Comparison of ENCODE assay signal across 9 mouse cellular contexts in the genomic region with DNA sequence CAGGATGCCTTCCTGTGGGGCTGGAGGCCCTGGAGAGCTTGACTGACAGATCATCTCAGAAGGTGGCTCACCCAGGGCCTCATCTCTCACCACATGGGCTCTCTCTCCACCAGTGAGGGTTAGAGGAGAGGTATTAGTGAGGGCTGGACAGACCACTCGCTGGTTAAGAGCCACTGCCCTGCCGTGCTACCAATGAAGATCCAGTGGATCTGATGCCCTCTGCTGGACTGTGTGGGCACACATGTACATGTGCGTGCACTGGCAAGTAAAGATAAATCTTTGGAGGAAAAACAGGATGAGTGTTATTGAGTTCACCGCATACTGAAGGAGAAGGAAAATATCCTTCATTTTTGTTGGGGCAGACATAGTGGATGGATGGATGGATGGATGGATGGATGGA. TPM values are rescaled to one million over a fixed set of nuclear protein-coding genes. Genes with fewer than 3 reads are reported as not detected.
A peak's percentile ranks its signal among the peaks of the same experiment; 100 is the strongest.
DNase-seq lines count a peak whose midpoint lies in the region; ATAC-seq and TF ChIP-seq lines count a peak whose summit lies in the region.
"Had no signal": no experiment of that assay in that cellular context is flagged by ENCODE, and none has a peak within 500 bp of the region (broad histone marks: within the 10 kb centered on the region; RNA-seq: fewer than 3 reads in every experiment).

No protein-coding gene starts in this region.

- no peak overlapping the region for H3K4me3 ChIP-seq in hindbrain, embryonic 14.5 days (replicated peaks; ENCODE audit: low read length)
- H3K4me3 ChIP-seq in liver, embryonic 14.5 days (ENCODE audit: insufficient read depth in 1 of 2, low read depth in 2 of 2, low read length in 2 of 2) = no peak overlapping the region
- H3K4me3 ChIP-seq: lung, embryonic 15.5 days had no signal

- H3K27me3 ChIP-seq in hindbrain, embryonic 14.5 days (ENCODE audit: control insufficient read depth, insufficient read depth, low read length) = peaks cover 7% of the 10 kb centered on the region; the same call in 1 of the 2 replicates
- peaks cover 3% of the 10 kb centered on the region for H3K27me3 ChIP-seq in liver, embryonic 14.5 days (ENCODE audit: control insufficient read depth, insufficient read depth, low read length)

- 49% methylated on average over 4 of the region's 4 CpGs for WGBS in hindbrain, embryonic 14.5 days
- 28% methylated on average over 4 of the region's 4 CpGs for WGBS in liver, embryonic 14.5 days (ENCODE audit: insufficient replicate concordance)

- no peak overlapping the region for H3K27ac ChIP-seq in hindbrain, embryonic 14.5 days
- no peak overlapping the region for H3K27ac ChIP-seq in liver, embryonic 14.5 days
- H3K27ac ChIP-seq: lung, embryonic 15.5 days had no signal

- no peak for ATAC-seq in CD4-positive, CD25-positive, alpha-beta regulatory T cell, adult 4 months
- peak; percentile 65; the same call in 1 of the 2 replicates for ATAC-seq in hindbrain, embryonic 14.5 days (ENCODE audit: low FRiP score)
- ATAC-seq in liver, embryonic 14.5 days (ENCODE audit: insufficient read depth) = no peak

- H3K4me1 ChIP-seq in hindbrain, embryonic 14.5 days (replicated peaks; ENCODE audit: control insufficient read depth, insufficient read depth, low read length) = no peaks in the 10 kb centered on the region
- no peaks in the 10 kb centered on the region for H3K4me1 ChIP-seq in liver, embryonic 14.5 days (replicated peaks; ENCODE audit: control insufficient read depth in 2 of 2, insufficient read depth in 2 of 2, low read length in 1 of 2)

- no peak overlapping the region for H3K9ac ChIP-seq in hindbrain, embryonic 14.5 days
- H3K9ac ChIP-seq in liver, embryonic 14.5 days (replicated peaks) = no peak overlapping the region
- H3K9ac ChIP-seq: lung, embryonic 15.5 days had no signal

- peak; percentile 36 for DNase-seq in CD4-positive, CD25-positive, alpha-beta regulatory T cell, adult 2 months (ENCODE audit: low read depth, low spot score)
- peak; percentile 10 for DNase-seq in ovary, postnatal 10 days (ENCODE audit: low spot score)
- no peak for DNase-seq in ovary, adult 18-20 months (ENCODE audit: low spot score)
- peak; percentile 77 to 83 for DNase-seq in cerebellum, postnatal 36 days
- DNase-seq in hindbrain, embryonic 14.5 days (ENCODE audit: low spot score) = peak; percentile 69
- DNase-seq in liver, embryonic 14.5 days (ENCODE audit: low read depth in 3 of 3, low spot score in 3 of 3) = no peak
- DNase-seq in right cerebral cortex, adult 2 months (ENCODE audit: low spot score in 2 of 2) = peak; percentile 56 to 69

- no peaks in the 10 kb centered on the region for H3K9me3 ChIP-seq in hindbrain, embryonic 14.5 days (ENCODE audit: control insufficient read depth, low read length)
- H3K9me3 ChIP-seq in liver, embryonic 14.5 days (ENCODE audit: control insufficient read depth, low read length) = no peaks in the 10 kb centered on the region
- H3K9me3 ChIP-seq: lung, embryonic 15.5 days had no signal

- TF ChIP-seq EP300 in liver, embryonic 14.5 days (IDR thresholded peaks at IDR 0.05; ENCODE audit: low read depth) = no peak

- no peaks in the 10 kb centered on the region for H3K36me3 ChIP-seq in hindbrain, embryonic 14.5 days (replicated peaks; ENCODE audit: control insufficient read depth, insufficient read depth)
- no peaks in the 10 kb centered on the region for H3K36me3 ChIP-seq in liver, embryonic 14.5 days (replicated peaks; ENCODE audit: control insufficient read depth, insufficient read depth, low read depth)
- H3K36me3 ChIP-seq: lung, embryonic 15.5 days had no signal

- TF ChIP-seq CTCF in liver, embryonic 14.5 days (IDR thresholded peaks at IDR 0.05; ENCODE audit: low read depth) = peak; percentile 66

- H3K4me2 ChIP-seq in hindbrain, embryonic 14.5 days (replicated peaks) = no peak overlapping the region
- no peak overlapping the region for H3K4me2 ChIP-seq in liver, embryonic 14.5 days (ENCODE audit: low read depth)
- H3K4me2 ChIP-seq: lung, embryonic 15.5 days had no signal

RNA-seq across cellular contexts. Expression of a gene that starts 52.6 kb away (rescaled TPM):
- 10 to 100 TPM; 36.3 to 38.5 TPM for polyA plus RNA-seq in CD4-positive, CD25-positive, alpha-beta regulatory T cell, adult 4 months (2017; shearing (Covaris generic))
- 36.0 and 36.3 TPM in 2 replicates for polyA plus RNA-seq in hindbrain, embryonic 14.5 days (2014; fragmentation: Nextera tagmentation; extraction: Ambion mirVana)
- polyA plus RNA-seq in liver, embryonic 14.5 days (2012; rRNA removed) = 15.3 and 20.6 TPM in 2 replicates
- 81.1 and 87.6 TPM in 2 replicates for polyA plus RNA-seq in liver, embryonic 14.5 days (2014; fragmentation: Nextera tagmentation; extraction: Ambion mirVana)

RNA-seq across cellular contexts. Expression of a gene that starts 52.8 kb away (rescaled TPM):
- 1 to 10 TPM; 2.9 to 8.8 TPM for polyA plus RNA-seq in CD4-positive, CD25-positive, alpha-beta regulatory T cell, adult 4 months (2017; shearing (Covaris generic))
- polyA plus RNA-seq in hindbrain, embryonic 14.5 days (2014; fragmentation: Nextera tagmentation; extraction: Ambion mirVana) = 8.6 and 9.7 TPM in 2 replicates
- 19.4 and 21.3 TPM in 2 replicates for polyA plus RNA-seq in liver, embryonic 14.5 days (2012; rRNA removed)
- 27.4 and 28.9 TPM in 2 replicates for polyA plus RNA-seq in liver, embryonic 14.5 days (2014; fragmentation: Nextera tagmentation; extraction: Ambion mirVana)

Comparison
In these comparisons a context has a peak if more than half of its experiments do, and no peak if none do; other contexts are left out.
1. DNase-seq: peak in CD4-positive, CD25-positive, alpha-beta regulatory T cell, adult 2 months (single experiment), ovary, postnatal 10 days (single experiment), cerebellum, postnatal 36 days (2 of 2), hindbrain, embryonic 14.5 days (single experiment) and right cerebral cortex, adult 2 months (2 of 2); none in ovary, adult 18-20 months (single experiment) and liver, embryonic 14.5 days (0 of 3).